Mouse (Mus musculus) MEL (cell line): Measurements from ENCODE around the gene Cplx2.

ENCODE experiments used
- CTCF ChIP-seq, 3 experiments: IDR thresholded peaks in 2 of 3; conservative IDR thresholded peaks in 1 of 3; 2 replicates each; pipeline ENCODE4 v1.5.1; 2011 to 2012; ENCODE audit warnings: low read length in 3 of 3, low read depth in 2 of 3, mild to moderate bottlenecking in 2 of 3, improper control_type of control experiment in 1 of 3, inconsistent platforms in 1 of 3, mixed read lengths in 1 of 3, moderate library complexity in 1 of 3; ENCODE audit not compliant: control insufficient read depth in 1 of 3, insufficient read depth in 1 of 3, poor library complexity in 1 of 3, severe bottlenecking in 1 of 3
- ELF1 ChIP-seq: IDR thresholded peaks from 2 replicates; pipeline ENCODE4 v1.6.1; 2014; ENCODE audit warnings: low read depth, mild to moderate bottlenecking, inconsistent platforms, low read length, improper control_type of control experiment, moderate library complexity
- EP300 ChIP-seq, 2 experiments: IDR thresholded peaks; 2 replicates each; pipeline ENCODE4 v1.6.1; 2011; ENCODE audit warnings: improper control_type of control experiment in 2 of 2, low read length in 2 of 2, low read depth in 1 of 2, mild to moderate bottlenecking in 1 of 2
- GATA1 ChIP-seq: IDR thresholded peaks from 2 replicates; pipeline ENCODE4 v1.6.1; 2011; ENCODE audit warnings: low read depth, low read length, improper control_type of control experiment
- HCFC1 ChIP-seq: IDR thresholded peaks from 2 replicates; pipeline ENCODE4 v1.6.1; 2012; ENCODE audit warnings: low read depth, mild to moderate bottlenecking, inconsistent platforms, low read length, improper control_type of control experiment, moderate library complexity
- POLR2AphosphoS2 ChIP-seq: IDR thresholded peaks from 2 replicates; pipeline ENCODE4 v1.6.1; 2011; ENCODE audit warnings: low read length, improper control_type of control experiment
- TBP ChIP-seq: IDR thresholded peaks from 2 replicates; pipeline ENCODE4 v1.8.0; 2011; ENCODE audit warnings: low read depth, low read length, improper control_type of control experiment

GRCm38 (mm10) chr13:54372665-54373064, 1.5 kb downstream of the Cplx2 start:
- TF ChIP-seq POLR2AphosphoS2 (no peak), CTCF (IDR thresholded peaks at IDR 0.05 in 2 of 3, conservative IDR thresholded peaks at IDR 0.05 in 1 of 3; ENCODE audit: control insufficient read depth in 1 of 3, insufficient read depth in 1 of 3, low read depth in 2 of 3, low read length in 3 of 3, poor library complexity in 1 of 3, severe bottlenecking in 1 of 3) (peak; percentile 37 to 85 (median 65)), ELF1 (no peak), GATA1 (no peak), HCFC1 (no peak), EP300 (IDR thresholded peaks at IDR 0.05; ENCODE audit: low read depth in 1 of 2, low read length in 2 of 2) (no peak), TBP (no peak)
